Mouse (Mus musculus): Measurements from ENCODE around the gene Actr2. TPM values are rescaled to one million over a fixed set of nuclear protein-coding genes. Genes with fewer than 3 reads are reported as not detected.
"Not testable (repeated sequence)": the region's sequence is repeated elsewhere in the genome, so short reads cannot be mapped to it uniquely, and the experiment has no call there.

Actr2 gene
- polyA plus RNA-seq, 1 experiment from 2014 or later = 120 TPM

DNA sequence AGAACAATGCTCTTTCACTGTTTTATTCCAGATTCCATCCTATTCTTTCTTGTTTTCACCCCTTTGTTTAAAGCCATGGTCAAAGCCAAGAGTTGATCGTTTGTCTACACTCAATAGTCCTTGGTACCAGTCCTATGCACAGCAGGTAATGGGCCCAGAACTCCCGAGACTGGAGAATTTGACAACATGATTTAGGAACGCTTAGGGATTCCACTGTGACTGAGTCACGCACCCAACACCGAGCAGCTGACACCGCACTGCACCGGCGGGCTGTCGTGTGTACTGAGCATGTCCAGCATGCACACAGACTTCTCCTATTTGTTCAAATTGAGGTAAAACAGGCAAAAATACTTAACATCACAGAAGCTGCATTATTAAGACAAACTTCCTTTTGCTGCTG, 49.9 kb downstream of the Actr2 start:
- peaks cover 22% of the 10 kb centered on the region for H3K36me3 ChIP-seq (ENCODE audit: control insufficient read depth, insufficient read depth, low read length)
- not testable (repeated sequence) for H3K4me3 ChIP-seq (ENCODE audit: low read length); H3K27ac ChIP-seq (ENCODE audit: low read length); H3K27me3 ChIP-seq (ENCODE audit: control insufficient read depth, insufficient read depth, low read depth, low read length); H3K4me2 ChIP-seq (ENCODE audit: low read depth, low read length); ATAC-seq (ENCODE audit: low read depth); H3K9ac ChIP-seq (ENCODE audit: low read length); H3K9me3 ChIP-seq (ENCODE audit: control insufficient read depth, low read length); H3K4me1 ChIP-seq (replicated peaks; ENCODE audit: control insufficient read depth, insufficient read depth, low read length)
- WGBS = 87% methylated on average over 9 of the region's 9 CpGs

GRCm38 (mm10) chr11:20059736-20060135, 53.0 kb downstream of the Actr2 start:
- 83% methylated on average over 3 of the region's 3 CpGs for WGBS
- H3K4me2 ChIP-seq (ENCODE audit: low read depth, low read length) = no peak overlapping the region
- no peaks in the 10 kb centered on the region for H3K27me3 ChIP-seq (ENCODE audit: control insufficient read depth, insufficient read depth, low read depth, low read length)
- H3K4me3 ChIP-seq (ENCODE audit: low read length) = no peak overlapping the region
- no peaks in the 10 kb centered on the region for H3K9me3 ChIP-seq (ENCODE audit: control insufficient read depth, low read length)
- peaks cover 11% of the 10 kb centered on the region for H3K36me3 ChIP-seq (ENCODE audit: control insufficient read depth, insufficient read depth, low read length)
- H3K4me1 ChIP-seq (replicated peaks; ENCODE audit: control insufficient read depth, insufficient read depth, low read length) = no peaks in the 10 kb centered on the region
- no peak for ATAC-seq (ENCODE audit: low read depth)
- no peak overlapping the region for H3K27ac ChIP-seq (ENCODE audit: low read length)
- no peak overlapping the region for H3K9ac ChIP-seq (ENCODE audit: low read length)

DNA sequence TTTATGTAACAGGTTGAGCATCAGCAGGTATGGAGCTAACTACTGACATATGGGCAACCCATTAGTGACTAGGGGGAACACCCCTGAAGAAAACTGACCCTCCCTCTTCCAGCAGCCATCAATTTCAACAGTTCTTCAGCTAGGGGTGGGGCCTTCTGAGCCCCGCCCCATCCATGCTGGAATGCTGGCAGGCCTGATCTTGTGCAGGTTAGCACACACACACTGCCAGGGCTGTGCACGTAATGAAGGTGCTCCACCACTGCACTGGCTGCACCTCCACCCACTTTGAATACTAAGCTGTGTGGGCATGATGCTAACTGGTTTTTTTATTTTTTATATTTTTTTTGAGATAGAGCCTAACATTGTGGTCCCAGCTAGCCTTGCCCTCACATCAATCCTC, 55.3 kb downstream of the Actr2 start:
- peak; percentile 62; the same call in 1 of the 2 replicates for ATAC-seq (ENCODE audit: low read depth)
- 74% methylated on average over 2 of the region's 2 CpGs for WGBS
- no peak overlapping the region for H3K4me3 ChIP-seq (ENCODE audit: low read length)
- H3K36me3 ChIP-seq (ENCODE audit: control insufficient read depth, insufficient read depth, low read length) = peaks cover 10% of the 10 kb centered on the region
- no peaks in the 10 kb centered on the region for H3K4me1 ChIP-seq (replicated peaks; ENCODE audit: control insufficient read depth, insufficient read depth, low read length)
- no peaks in the 10 kb centered on the region for H3K9me3 ChIP-seq (ENCODE audit: control insufficient read depth, low read length)
- no peak overlapping the region for H3K9ac ChIP-seq (ENCODE audit: low read length)
- no peak overlapping the region for H3K4me2 ChIP-seq (ENCODE audit: low read depth, low read length)
- H3K27me3 ChIP-seq (ENCODE audit: control insufficient read depth, insufficient read depth, low read depth, low read length) = no peaks in the 10 kb centered on the region
- no peak overlapping the region for H3K27ac ChIP-seq (ENCODE audit: low read length)

- Histone ChIP-seq H3K4me1 (replicated peaks; ENCODE audit: control insufficient read depth, insufficient read depth, low read length) (no peaks in the 10 kb centered on the region), H3K9ac (ENCODE audit: low read length) (no peak overlapping the region), H3K27me3 (ENCODE audit: control insufficient read depth, insufficient read depth, low read depth, low read length) (no peaks in the 10 kb centered on the region), H3K9me3 (ENCODE audit: control insufficient read depth, low read length) (no peaks in the 10 kb centered on the region), H3K36me3 (ENCODE audit: control insufficient read depth, insufficient read depth, low read length) (peaks cover 10% of the 10 kb centered on the region), H3K27ac (ENCODE audit: low read length) (no peak overlapping the region), H3K4me3 (ENCODE audit: low read length) (no peak overlapping the region), H3K4me2 (ENCODE audit: low read depth, low read length) (no peak overlapping the region)
- WGBS = 85% methylated on average over 1 of the region's 1 CpGs
- no peak for ATAC-seq (ENCODE audit: low read depth)
Measured at GRCm38 (mm10) chr11:20056168-20056567, 56.5 kb downstream of the Actr2 start.

- WGBS = 32% methylated on average over 5 of the region's 5 CpGs
- H3K36me3 ChIP-seq (ENCODE audit: control insufficient read depth, insufficient read depth, low read length) = peaks cover 2% of the 10 kb centered on the region; the same call in 1 of the 2 replicates
Measured at GRCm38 (mm10) chr11:20054617-20055016, 58.1 kb downstream of the Actr2 start.

DNA sequence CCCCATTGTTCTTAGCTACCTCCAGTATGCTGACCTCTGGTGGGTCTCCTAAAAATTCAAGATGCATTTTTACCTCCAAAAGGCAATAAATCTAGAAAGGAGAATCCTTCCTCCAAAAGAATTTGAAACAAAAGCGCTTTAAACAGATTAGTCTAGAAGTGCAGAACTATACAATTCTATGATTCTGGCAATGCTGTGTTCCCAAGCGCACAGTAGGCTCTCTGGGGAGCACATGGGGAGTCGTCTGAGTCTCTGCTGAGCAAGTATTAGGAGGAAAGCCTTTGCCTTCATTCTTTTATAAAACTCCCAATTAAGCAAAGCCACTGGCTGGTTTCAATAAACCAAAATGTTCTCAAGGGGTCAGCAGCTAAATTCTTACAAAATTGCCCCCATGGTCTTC, 58.8 kb downstream of the Actr2 start:
- no peak for ATAC-seq (ENCODE audit: low read depth)
- H3K4me3 ChIP-seq (ENCODE audit: low read length) = no peak overlapping the region
- WGBS = 83% methylated on average over 3 of the region's 3 CpGs
- no peak overlapping the region for H3K27ac ChIP-seq (ENCODE audit: low read length)
- H3K4me2 ChIP-seq (ENCODE audit: low read depth, low read length) = no peak overlapping the region
- H3K9ac ChIP-seq (ENCODE audit: low read length) = no peak overlapping the region
- H3K9me3 ChIP-seq (ENCODE audit: control insufficient read depth, low read length) = no peaks in the 10 kb centered on the region
- H3K36me3 ChIP-seq (ENCODE audit: control insufficient read depth, insufficient read depth, low read length) = no peaks in the 10 kb centered on the region; the same call in 1 of the 2 replicates
- no peaks in the 10 kb centered on the region for H3K4me1 ChIP-seq (replicated peaks; ENCODE audit: control insufficient read depth, insufficient read depth, low read length)
- no peaks in the 10 kb centered on the region for H3K27me3 ChIP-seq (ENCODE audit: control insufficient read depth, insufficient read depth, low read depth, low read length)

More at GRCm38 (mm10) chr11:20054617-20055016, 58.1 kb downstream of the Actr2 start:
- Histone ChIP-seq H3K4me3 (ENCODE audit: low read length) (no peak overlapping the region), H3K9me3 (ENCODE audit: control insufficient read depth, low read length) (no peaks in the 10 kb centered on the region), H3K9ac (ENCODE audit: low read length) (no peak overlapping the region), H3K4me1 (replicated peaks; ENCODE audit: control insufficient read depth, insufficient read depth, low read length) (no peaks in the 10 kb centered on the region), H3K4me2 (ENCODE audit: low read depth, low read length) (no peak overlapping the region), H3K27ac (ENCODE audit: low read length) (no peak overlapping the region), H3K27me3 (ENCODE audit: control insufficient read depth, insufficient read depth, low read depth, low read length) (no peaks in the 10 kb centered on the region)
- no peak for ATAC-seq (ENCODE audit: low read depth)

DNA sequence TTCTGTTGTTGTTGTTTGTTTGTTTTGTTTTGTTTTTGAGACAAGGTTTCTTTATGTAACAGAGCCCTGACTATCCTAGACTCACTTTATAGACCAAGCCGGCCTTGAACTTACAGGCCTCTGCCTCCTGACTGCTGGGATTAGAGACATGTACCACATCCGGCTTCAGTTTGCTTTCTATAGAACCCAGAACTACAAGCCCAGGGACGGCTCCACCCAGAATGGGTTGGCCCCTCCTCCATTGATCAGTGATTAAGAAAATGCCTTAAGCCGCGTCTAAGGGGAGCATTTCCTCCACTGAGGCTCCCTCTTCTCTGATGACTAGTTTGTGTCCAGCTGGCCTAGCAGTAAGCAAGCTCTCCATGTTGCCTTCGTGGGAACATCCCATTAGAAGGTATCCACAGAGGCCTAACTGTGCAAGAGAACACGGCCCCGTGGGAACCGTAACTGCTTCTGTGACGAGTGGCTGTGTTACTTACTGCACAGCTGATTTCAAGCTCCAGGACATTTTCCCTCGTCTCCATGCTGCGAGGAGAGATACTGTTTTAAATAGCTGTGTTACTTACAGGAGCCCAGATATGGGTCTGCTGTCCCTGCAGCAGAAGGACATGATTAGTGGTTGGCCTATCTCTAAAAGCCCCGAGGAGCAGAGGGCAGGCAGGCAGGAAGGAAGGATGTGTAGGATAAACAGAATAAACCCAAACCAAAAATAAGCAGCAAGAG, 59.7 kb downstream of the Actr2 start:
- WGBS = 57% methylated on average over 13 of the region's 13 CpGs
- H3K4me3 ChIP-seq (ENCODE audit: low read length) = no peak overlapping the region
- no peak for ATAC-seq (ENCODE audit: low read depth)
- no peak overlapping the region for H3K4me2 ChIP-seq (ENCODE audit: low read depth, low read length)
- H3K36me3 ChIP-seq (ENCODE audit: control insufficient read depth, insufficient read depth, low read length) = no peaks in the 10 kb centered on the region; the same call in 1 of the 2 replicates
- no peaks in the 10 kb centered on the region for H3K9me3 ChIP-seq (ENCODE audit: control insufficient read depth, low read length)
- no peak overlapping the region for H3K27ac ChIP-seq (ENCODE audit: low read length)
- H3K27me3 ChIP-seq (ENCODE audit: control insufficient read depth, insufficient read depth, low read depth, low read length) = no peaks in the 10 kb centered on the region
- H3K4me1 ChIP-seq (replicated peaks; ENCODE audit: control insufficient read depth, insufficient read depth, low read length) = no peaks in the 10 kb centered on the region
- no peak overlapping the region for H3K9ac ChIP-seq (ENCODE audit: low read length)

GRCm38 (mm10) chr11:20045586-20045985, 67.1 kb downstream of the Actr2 start:
- ATAC-seq (ENCODE audit: low read depth) = no peak
- H3K4me2 ChIP-seq (ENCODE audit: low read depth, low read length) = no peak overlapping the region
- 80% methylated on average over 3 of the region's 3 CpGs for WGBS

DNA sequence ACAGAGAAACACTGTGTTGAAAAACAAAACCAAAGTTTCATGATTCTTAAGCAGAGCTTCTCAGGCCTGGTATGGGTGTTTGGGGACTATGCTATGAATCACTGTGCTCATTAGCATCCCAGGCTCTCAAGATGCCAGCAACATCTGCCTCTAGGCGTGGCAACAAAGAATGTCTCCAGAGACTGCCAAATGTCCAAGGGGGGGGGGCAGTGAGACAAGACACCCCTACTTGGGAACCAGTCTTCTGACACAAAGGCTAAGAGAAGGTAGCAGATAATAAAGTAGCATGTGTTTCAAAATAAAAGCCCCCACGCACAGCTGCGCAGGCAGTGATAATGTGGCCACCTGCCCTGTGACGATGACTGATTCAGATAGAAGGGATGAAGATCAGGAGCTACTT, 69.5 kb downstream of the Actr2 start:
- no peak for ATAC-seq (ENCODE audit: low read depth)
- no peaks in the 10 kb centered on the region for H3K4me1 ChIP-seq (replicated peaks; ENCODE audit: control insufficient read depth, insufficient read depth, low read length)
- H3K4me3 ChIP-seq (ENCODE audit: low read length) = no peak overlapping the region
- H3K4me2 ChIP-seq (ENCODE audit: low read depth, low read length) = no peak overlapping the region
- WGBS = 73% methylated on average over 4 of the region's 4 CpGs
- no peaks in the 10 kb centered on the region for H3K27me3 ChIP-seq (ENCODE audit: control insufficient read depth, insufficient read depth, low read depth, low read length)
- no peaks in the 10 kb centered on the region for H3K36me3 ChIP-seq (ENCODE audit: control insufficient read depth, insufficient read depth, low read length)
- no peak overlapping the region for H3K27ac ChIP-seq (ENCODE audit: low read length)
- H3K9me3 ChIP-seq (ENCODE audit: control insufficient read depth, low read length) = no peaks in the 10 kb centered on the region
- H3K9ac ChIP-seq (ENCODE audit: low read length) = no peak overlapping the region

More at GRCm38 (mm10) chr11:20045586-20045985, 67.1 kb downstream of the Actr2 start:
- no peak overlapping the region for H3K4me3 ChIP-seq (ENCODE audit: low read length)
- H3K4me1 ChIP-seq (replicated peaks; ENCODE audit: control insufficient read depth, insufficient read depth, low read length) = no peaks in the 10 kb centered on the region
- H3K9me3 ChIP-seq (ENCODE audit: control insufficient read depth, low read length) = no peaks in the 10 kb centered on the region
- no peaks in the 10 kb centered on the region for H3K36me3 ChIP-seq (ENCODE audit: control insufficient read depth, insufficient read depth, low read length)
- no peaks in the 10 kb centered on the region for H3K27me3 ChIP-seq (ENCODE audit: control insufficient read depth, insufficient read depth, low read depth, low read length)
- H3K27ac ChIP-seq (ENCODE audit: low read length) = no peak overlapping the region
- H3K9ac ChIP-seq (ENCODE audit: low read length) = no peak overlapping the region

All from lung, embryonic 16.5 days (tissue).